Mouse (Mus musculus) midbrain, embryonic 11.5 days (tissue): Measurements from ENCODE around the gene Cblb. TPM values are rescaled to one million over a fixed set of nuclear protein-coding genes. Genes with fewer than 3 reads are reported as not detected.

ENCODE experiments used
- ATAC-seq: fragments of 200-750 bp; cut with Nextera tagmentation; 2 replicates; pipeline ENCODE4 v1.8.0; 2017; ENCODE audit warnings: moderate TSS enrichment, moderate library complexity; ENCODE audit not compliant: low FRiP score
- DNase-seq: peaks from one replicate; pipeline ENCODE4 v3.0.0; 2015; ENCODE audit warnings: low spot score; ENCODE audit errors: missing footprints
- H3K27ac ChIP-seq: fragments of 300-500 bp; sonication (generic); 2 replicates; pipeline ENCODE4 v1.5.1; 2014; ENCODE audit warnings: low read depth, low read length
- H3K27me3 ChIP-seq: fragments of 300-500 bp; sonication (generic); 2 replicates; pipeline ENCODE4 v1.6.1; 2014; ENCODE audit warnings: mild to moderate bottlenecking, low read length, moderate library complexity, mixed read lengths; ENCODE audit not compliant: control insufficient read depth, insufficient read depth
- H3K36me3 ChIP-seq: fragments of 300-500 bp; sonication (generic); 2 replicates; pipeline ENCODE4 v1.6.1; 2014; ENCODE audit warnings: mild to moderate bottlenecking, low read length, moderate library complexity, mixed read lengths; ENCODE audit not compliant: control insufficient read depth, insufficient read depth
- H3K4me1 ChIP-seq: fragments of 300-500 bp; sonication (generic); 2 replicates; pipeline ENCODE4 v1.6.1; 2014; ENCODE audit warnings: low read length; ENCODE audit not compliant: control insufficient read depth, insufficient read depth
- H3K4me2 ChIP-seq: fragments of 300-500 bp; sonication (generic); 2 replicates; pipeline ENCODE4 v1.6.1; 2014; ENCODE audit warnings: mild to moderate bottlenecking, moderate library complexity
- H3K4me3 ChIP-seq: fragments of 300-500 bp; sonication (generic); 2 replicates; pipeline ENCODE4 v1.5.1; 2014; ENCODE audit warnings: low read depth, low read length
- H3K9ac ChIP-seq: fragments of 300-500 bp; sonication (generic); 2 replicates; pipeline ENCODE4 v1.6.1; 2014; ENCODE audit warnings: low read length
- H3K9me3 ChIP-seq: fragments of 300-500 bp; sonication (generic); 2 replicates; pipeline ENCODE4 v1.6.1; 2016; ENCODE audit warnings: low read length; ENCODE audit not compliant: control insufficient read depth
- WGBS: fragments of 180-500 bp; shearing (Covaris S2); extraction: QIAGEN DNeasy Blood & Tissue Kit; methylation state at CpG from one replicate; pipeline ENCODE4 v1.1.7; 2014; 5-methylcytosine and 5-hydroxymethylcytosine counted together
- polyA plus RNA-seq: library from polyadenylated mRNA; unstranded; fragments of >200 nt; fragmentation: Nextera tagmentation; extraction: Ambion mirVana; gene quantifications from 2 replicates; pipeline ENCODE4 v1.2.1, GENCODE M21; 2014

The Cblb gene
- polyA plus RNA-seq, 1 experiment from 2014 or later, result 38.6 TPM

DNA sequence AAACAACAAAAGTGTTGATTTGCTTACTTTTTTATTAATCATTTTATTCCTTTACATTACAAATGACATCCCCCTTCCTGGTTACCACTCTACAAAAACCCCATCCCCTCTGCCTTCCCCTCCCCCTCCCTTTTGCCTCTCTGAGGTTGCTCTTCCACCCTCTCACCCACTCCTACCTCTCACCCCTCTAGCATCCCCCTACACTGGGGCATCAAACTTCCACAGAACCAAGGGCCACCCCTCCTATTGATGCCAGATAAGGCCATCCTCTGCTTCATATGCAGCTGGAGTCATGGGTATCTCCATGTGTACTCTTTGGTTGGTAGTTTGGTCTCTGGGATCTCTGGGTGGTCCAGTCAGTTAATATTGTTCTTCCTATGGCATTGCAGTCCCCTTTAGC is 93.9 kb downstream of the Cblb start:
- H3K4me2 ChIP-seq, result no peak overlapping the region
- no peak overlapping the region for H3K27ac ChIP-seq
- H3K9me3 ChIP-seq, result no peaks in the 10 kb centered on the region
- ATAC-seq (0 out of 2 replicates have a peak, but pooled peaks have one; percentile 50), DNase-seq (no peak)
- no peaks in the 10 kb centered on the region for H3K36me3 ChIP-seq
- H3K9ac ChIP-seq, result no peak overlapping the region
- H3K27me3 ChIP-seq, result no peaks in the 10 kb centered on the region
- no peaks in the 10 kb centered on the region for H3K4me1 ChIP-seq
- H3K4me3 ChIP-seq, result no peak overlapping the region

DNA sequence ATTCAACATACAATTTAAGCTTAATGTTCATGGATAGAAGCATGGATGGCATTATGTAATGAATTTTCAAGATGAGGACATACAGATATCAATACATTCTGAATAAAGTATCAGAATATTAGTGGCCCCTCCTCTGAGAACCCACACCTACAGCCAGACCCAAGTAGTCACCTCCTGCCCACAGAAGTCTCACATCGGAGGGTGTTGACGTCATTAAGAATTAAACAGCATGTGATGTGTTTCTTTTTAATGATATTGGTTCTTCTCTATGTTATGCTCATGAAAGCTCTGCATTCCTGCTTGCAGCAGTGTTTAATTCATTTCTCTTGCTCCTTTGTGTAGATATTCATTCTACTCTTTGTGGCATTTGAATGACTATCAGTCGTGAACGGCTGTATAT is 94.9 kb downstream of the Cblb start:
- 94% methylated on average over 4 of the region's 4 CpGs for WGBS
- no peak overlapping the region for H3K4me3 ChIP-seq
- ATAC-seq, result no peak
- H3K4me1 ChIP-seq, result no peaks in the 10 kb centered on the region
- no peak overlapping the region for H3K9ac ChIP-seq
- H3K27ac ChIP-seq, result no peak overlapping the region
- H3K27me3 ChIP-seq, result no peaks in the 10 kb centered on the region
- no peaks in the 10 kb centered on the region for H3K36me3 ChIP-seq
- H3K9me3 ChIP-seq, result no peaks in the 10 kb centered on the region
- H3K4me2 ChIP-seq, result no peak overlapping the region
- no peak for DNase-seq

DNA sequence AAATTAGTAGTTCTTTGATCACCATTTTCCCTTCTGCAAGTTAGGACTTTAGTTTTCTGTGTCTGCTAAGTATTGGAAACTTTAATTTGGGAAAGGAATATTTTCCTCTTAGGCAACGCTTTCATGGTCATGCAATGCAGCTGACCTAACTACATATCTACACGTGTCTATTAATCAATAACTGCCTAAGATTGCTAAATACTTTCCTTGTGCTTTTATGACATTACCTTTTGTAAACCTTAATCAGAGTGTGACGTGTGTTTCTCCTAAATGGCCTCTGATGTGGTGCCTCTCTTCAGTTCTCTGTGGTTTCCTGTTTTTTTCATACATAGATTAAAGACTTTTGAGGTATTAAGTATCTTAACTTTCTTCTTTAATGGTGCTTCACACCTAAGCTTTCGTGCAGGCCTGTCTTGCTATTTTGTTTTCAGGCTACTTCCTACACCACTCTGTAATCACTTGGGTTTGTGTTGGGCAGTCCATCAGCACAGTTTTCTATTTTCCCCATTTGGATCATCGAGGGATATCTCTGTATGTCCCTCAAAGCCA is 98.4 kb downstream of the Cblb start:
- H3K27ac ChIP-seq, result no peak overlapping the region
- H3K36me3 ChIP-seq, result no peaks in the 10 kb centered on the region
- ATAC-seq (no peak), DNase-seq (no peak)
- H3K27me3 ChIP-seq, result no peaks in the 10 kb centered on the region
- no peaks in the 10 kb centered on the region for H3K4me1 ChIP-seq
- H3K4me2 ChIP-seq, result no peak overlapping the region
- 91% methylated on average over 5 of the region's 5 CpGs for WGBS
- H3K9ac ChIP-seq, result no peak overlapping the region
- no peaks in the 10 kb centered on the region for H3K9me3 ChIP-seq
- no peak overlapping the region for H3K4me3 ChIP-seq

DNA sequence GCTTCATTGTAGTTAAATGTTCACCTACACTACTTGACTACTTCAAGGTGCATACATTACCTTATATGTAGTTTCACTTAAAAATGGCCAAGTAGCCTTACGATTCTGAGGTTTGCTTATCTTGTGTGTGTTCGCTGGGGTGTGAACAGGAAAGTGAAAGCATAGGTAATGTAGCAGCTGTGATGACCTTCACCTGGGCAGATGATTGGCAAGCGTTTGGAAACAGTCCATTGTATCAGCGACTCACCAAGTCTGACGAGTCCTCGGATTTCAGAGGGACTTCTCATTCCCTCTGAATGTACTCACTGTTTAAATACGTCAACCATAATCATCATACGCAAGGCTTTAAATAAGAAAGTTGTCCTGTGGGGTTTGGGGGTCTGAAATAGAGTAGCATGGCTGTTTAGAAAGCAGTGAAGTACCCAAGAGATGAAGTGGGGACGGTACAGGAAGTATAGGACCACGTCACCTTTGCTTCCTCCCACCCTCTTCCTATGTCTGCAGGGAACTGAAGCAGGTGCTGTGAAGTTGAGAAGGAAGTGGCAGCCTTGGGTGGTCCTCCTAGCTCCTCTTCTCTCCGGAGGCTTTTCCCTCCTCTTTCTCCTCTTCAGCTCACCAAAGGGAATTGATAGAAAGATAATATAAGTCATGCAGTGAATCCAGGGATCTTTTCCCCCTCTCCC is 101.9 kb downstream of the Cblb start:
- DNase-seq (no peak), ATAC-seq (no peak)
- H3K4me2 ChIP-seq, result no peak overlapping the region
- 89% methylated on average over 11 of the region's 11 CpGs for WGBS
- H3K27ac ChIP-seq, result no peak overlapping the region
- H3K36me3 ChIP-seq, result peaks cover 5% of the 10 kb centered on the region; the same call in 1 of the 2 replicates
- no peaks in the 10 kb centered on the region for H3K4me1 ChIP-seq
- H3K9ac ChIP-seq, result no peak overlapping the region
- H3K9me3 ChIP-seq, result no peaks in the 10 kb centered on the region
- no peaks in the 10 kb centered on the region for H3K27me3 ChIP-seq
- no peak overlapping the region for H3K4me3 ChIP-seq

DNA sequence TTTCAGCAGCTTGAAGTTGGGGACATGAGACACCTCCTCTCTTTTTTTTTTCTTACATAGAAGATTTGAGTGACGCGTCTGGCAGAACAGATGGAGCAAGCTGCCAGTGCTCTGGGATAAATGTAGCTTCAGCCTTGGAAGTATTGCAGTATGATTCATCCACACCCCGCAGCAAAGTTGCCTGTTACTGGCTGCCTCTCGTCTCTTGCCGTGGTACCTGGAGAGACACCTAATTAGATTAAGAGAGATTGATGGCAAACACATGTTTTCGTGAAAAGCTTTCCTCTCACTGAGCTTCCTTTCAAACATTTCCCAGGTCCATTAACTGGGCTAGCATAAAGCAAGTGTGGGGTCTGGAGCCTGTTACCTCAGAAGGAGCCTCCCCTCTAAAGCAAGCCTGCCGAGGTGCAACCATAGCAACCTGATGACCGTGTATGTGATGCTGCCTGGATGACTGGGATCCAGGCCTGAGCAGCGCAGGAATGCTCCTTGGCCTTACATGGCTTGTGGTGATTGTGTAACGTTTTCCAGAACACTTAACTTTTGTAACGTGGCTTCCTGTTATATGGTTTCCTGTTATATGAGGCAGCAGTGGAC is 103.7 kb downstream of the Cblb start:
- H3K4me1 ChIP-seq, result no peaks in the 10 kb centered on the region
- 76% methylated on average over 11 of the region's 11 CpGs for WGBS
- no peak overlapping the region for H3K9ac ChIP-seq
- no peak overlapping the region for H3K4me2 ChIP-seq
- no peaks in the 10 kb centered on the region for H3K27me3 ChIP-seq
- ATAC-seq (peak; percentile 38; the same call in 1 of the 2 replicates), DNase-seq (no peak)
- no peak overlapping the region for H3K4me3 ChIP-seq
- peaks cover 5% of the 10 kb centered on the region; the same call in 1 of the 2 replicates for H3K36me3 ChIP-seq
- H3K27ac ChIP-seq, result no peak overlapping the region
- no peaks in the 10 kb centered on the region for H3K9me3 ChIP-seq

DNA sequence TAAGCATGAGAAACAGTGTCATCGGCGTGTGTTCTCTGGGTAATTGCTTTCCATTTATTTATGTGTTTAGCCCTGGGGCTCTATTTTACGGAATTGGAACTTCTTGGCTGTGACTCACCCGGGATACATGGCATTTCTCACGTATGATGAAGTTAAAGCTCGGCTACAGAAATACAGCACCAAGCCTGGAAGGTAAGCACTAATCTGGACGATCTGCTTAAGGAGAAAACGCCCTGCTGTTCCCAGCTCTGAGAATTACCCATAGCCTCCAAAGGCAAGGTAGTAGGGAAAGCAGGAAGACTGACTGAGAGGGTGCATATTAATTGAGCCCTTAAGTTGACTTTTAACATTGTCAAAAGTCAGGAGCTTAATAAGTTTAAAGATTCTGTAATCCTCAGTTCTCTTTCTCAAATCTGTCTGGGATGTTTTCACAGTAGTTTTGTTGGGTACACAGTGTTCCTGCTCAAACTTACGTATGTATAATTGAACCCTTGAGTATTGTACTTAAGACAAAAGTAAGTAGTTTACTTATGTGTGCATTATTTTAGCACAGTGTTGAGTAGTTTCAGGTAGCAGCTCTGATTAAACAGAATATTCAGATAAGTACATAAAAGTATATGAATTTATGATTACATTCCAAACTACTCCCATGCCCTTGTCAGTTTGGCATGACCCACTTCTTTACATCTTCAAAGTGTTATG is 104.8 kb downstream of the Cblb start:
- Histone ChIP-seq H3K9me3 (no peaks in the 10 kb centered on the region), H3K9ac (no peak overlapping the region), H3K27me3 (no peaks in the 10 kb centered on the region), H3K27ac (no peak overlapping the region), H3K4me3 (no peak overlapping the region), H3K36me3 (peaks cover 5% of the 10 kb centered on the region; the same call in 1 of the 2 replicates), H3K4me1 (no peaks in the 10 kb centered on the region), H3K4me2 (no peak overlapping the region)
- 89% methylated on average over 9 of the region's 9 CpGs for WGBS
- DNase-seq (no peak), ATAC-seq (no peak)

DNA sequence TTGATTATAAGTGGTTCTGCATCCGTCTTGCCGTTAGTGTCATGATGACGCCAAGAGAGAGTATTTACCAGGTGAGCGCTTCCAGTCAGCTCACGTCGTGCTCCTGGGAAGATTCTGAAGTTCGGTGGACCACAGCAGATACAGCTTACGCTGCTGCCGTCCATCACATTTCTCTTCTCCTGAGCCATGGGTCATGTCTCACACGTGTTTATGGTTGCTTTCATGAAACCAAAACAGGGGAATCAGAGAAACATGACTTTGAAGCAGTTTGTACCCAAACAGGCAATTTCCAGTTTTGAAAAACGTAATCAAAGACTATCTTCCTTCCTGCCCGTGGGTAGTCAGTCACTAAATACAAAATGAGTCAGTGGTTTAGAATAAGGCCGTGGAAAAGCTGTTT is 112.1 kb downstream of the Cblb start:
- H3K4me2 ChIP-seq, result no peak overlapping the region
- H3K9me3 ChIP-seq, result no peaks in the 10 kb centered on the region
- no peak overlapping the region for H3K27ac ChIP-seq
- H3K27me3 ChIP-seq, result no peaks in the 10 kb centered on the region
- 90% methylated on average over 13 of the region's 13 CpGs for WGBS
- no peak overlapping the region for H3K4me3 ChIP-seq
- H3K36me3 ChIP-seq, result no peaks in the 10 kb centered on the region
- no peak overlapping the region for H3K9ac ChIP-seq
- ATAC-seq, result no peak
- no peaks in the 10 kb centered on the region for H3K4me1 ChIP-seq
- DNase-seq, result no peak

DNA sequence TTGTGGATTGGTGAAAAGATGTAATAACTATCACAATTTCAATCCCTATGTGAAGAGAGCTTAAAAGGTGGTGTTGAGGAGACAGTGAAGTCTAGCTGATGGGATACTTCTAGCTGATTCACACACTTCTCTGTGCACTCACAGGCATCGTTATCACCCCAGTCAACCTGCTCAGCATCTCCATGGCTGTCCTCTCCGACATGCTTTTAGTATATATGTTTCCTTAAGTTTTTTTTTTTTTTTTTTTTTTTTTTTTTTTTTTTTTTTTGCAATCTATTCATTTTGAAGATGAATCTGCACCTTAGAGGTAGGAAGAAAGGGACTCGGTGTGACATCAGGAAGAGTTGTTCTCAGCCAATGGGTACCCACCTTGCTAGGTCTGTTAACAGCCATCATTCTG is 112.8 kb downstream of the Cblb start:
- H3K9me3 ChIP-seq, result no peaks in the 10 kb centered on the region
- WGBS, result 97% methylated on average over 3 of the region's 3 CpGs
- no peak for DNase-seq
- H3K9ac ChIP-seq, result no peak overlapping the region
- no peak for ATAC-seq
- H3K4me1 ChIP-seq, result no peaks in the 10 kb centered on the region
- H3K36me3 ChIP-seq, result no peaks in the 10 kb centered on the region
- no peak overlapping the region for H3K27ac ChIP-seq
- H3K4me2 ChIP-seq, result no peak overlapping the region
- no peak overlapping the region for H3K4me3 ChIP-seq
- no peaks in the 10 kb centered on the region for H3K27me3 ChIP-seq

DNA sequence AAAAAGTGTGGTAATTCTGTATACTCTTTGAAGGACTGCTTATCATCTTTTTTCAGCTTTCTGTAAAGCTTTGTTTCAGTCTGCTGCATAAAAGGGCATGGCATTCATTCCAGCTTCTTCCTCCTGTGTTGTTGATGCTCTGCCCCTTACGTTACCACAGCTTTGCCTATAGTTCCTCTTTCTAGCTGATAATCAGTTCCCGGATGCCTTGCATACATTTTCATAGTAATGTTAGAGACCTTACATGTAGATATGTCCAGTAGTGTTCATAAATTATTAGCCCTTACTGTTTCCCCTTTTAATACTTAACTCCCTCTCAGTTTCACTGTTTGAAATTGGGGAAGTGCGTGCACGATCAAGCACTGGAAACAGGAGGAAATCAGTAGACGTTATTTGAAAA is 113.8 kb downstream of the Cblb start:
- no peak for ATAC-seq
- H3K4me3 ChIP-seq, result no peak overlapping the region
- no peaks in the 10 kb centered on the region for H3K9me3 ChIP-seq
- H3K27ac ChIP-seq, result no peak overlapping the region
- H3K4me2 ChIP-seq, result no peak overlapping the region
- H3K4me1 ChIP-seq, result no peaks in the 10 kb centered on the region
- no peaks in the 10 kb centered on the region for H3K36me3 ChIP-seq
- DNase-seq, result no peak
- H3K9ac ChIP-seq, result no peak overlapping the region
- H3K27me3 ChIP-seq, result no peaks in the 10 kb centered on the region
- WGBS, result 95% methylated on average over 5 of the region's 5 CpGs
